Mouse (Mus musculus) hindbrain, postnatal 0 days (tissue): ENCODE results near the gene Pitpnm1. TPM values are rescaled to one million over a fixed set of nuclear protein-coding genes. Genes with fewer than 3 reads are reported as not detected.

Source experiments
- ATAC-seq: fragments of 200-750 bp; cut with Nextera tagmentation; 2 replicates; pipeline ENCODE4 v1.8.0; 2017; ENCODE audit warnings: mild to moderate bottlenecking, moderate TSS enrichment, moderate library complexity
- DNase-seq: peaks from one replicate; pipeline ENCODE4 v3.0.0-alpha.2; 2015; ENCODE audit warnings: low spot score
- H3K27ac ChIP-seq: fragments of 300-500 bp; sonication (generic); 2 replicates; pipeline ENCODE4 v1.5.1; 2014; ENCODE audit warnings: mild to moderate bottlenecking
- H3K27me3 ChIP-seq: fragments of 300-500 bp; sonication (generic); 2 replicates; pipeline ENCODE4 v1.6.1; 2014; ENCODE audit warnings: low read length, mixed read lengths; ENCODE audit not compliant: insufficient read depth
- H3K36me3 ChIP-seq: fragments of 300-500 bp; sonication (generic); 2 replicates; pipeline ENCODE4 v1.6.1; 2014; ENCODE audit warnings: low read length, mixed read lengths; ENCODE audit not compliant: insufficient read depth
- H3K4me1 ChIP-seq: fragments of 300-500 bp; sonication (generic); 2 replicates; pipeline ENCODE4 v1.6.1; 2014; ENCODE audit warnings: antibody characterized with exemption, low read length, mixed read lengths; ENCODE audit not compliant: insufficient read depth
- H3K4me2 ChIP-seq: fragments of 300-500 bp; sonication (generic); 2 replicates; pipeline ENCODE4 v1.6.1; 2014; ENCODE audit warnings: low read depth, mild to moderate bottlenecking, low read length, moderate library complexity, mixed read lengths
- H3K4me3 ChIP-seq: fragments of 300-500 bp; sonication (generic); 2 replicates; pipeline ENCODE4 v1.5.1; 2014; ENCODE audit warnings: low read length
- H3K9ac ChIP-seq: fragments of 300-500 bp; sonication (generic); replicated peaks from 2 replicates; pipeline ENCODE4 v1.6.1; 2014; ENCODE audit warnings: mild to moderate bottlenecking, low read length, moderate library complexity, mixed read lengths
- H3K9me3 ChIP-seq: fragments of 300-500 bp; sonication (generic); 2 replicates; pipeline ENCODE4 v1.6.1; 2016; ENCODE audit warnings: low read length, mixed read lengths
- CTCF ChIP-seq: IDR thresholded peaks from 2 replicates; pipeline ENCODE4 v1.5.1; 2016; ENCODE audit warnings: antibody characterized with exemption, control low read depth, low read depth
- WGBS: fragments of 180-500 bp; shearing (Covaris S2); extraction: QIAGEN DNeasy Blood & Tissue Kit; methylation state at CpG from one replicate; pipeline ENCODE4 v1.1.7; 2014; 5-methylcytosine and 5-hydroxymethylcytosine counted together
- polyA plus RNA-seq: library from polyadenylated mRNA; unstranded; fragments of >200 nt; fragmentation: Nextera tagmentation; extraction: Ambion mirVana; gene quantifications from 2 replicates; pipeline ENCODE4 v1.2.1, GENCODE M21; 2015
- total RNA-seq: library from RNA; depleted of rRNA; stranded (reverse); fragments of >200 nt; gene quantifications from 2 replicates; pipeline ENCODE4 v1.2.3, GENCODE M21; 2014

Pitpnm1 gene
- total and polyA plus RNA-seq, 2 experiments from 2014 or later: 91.9 to 142 TPM

DNA sequence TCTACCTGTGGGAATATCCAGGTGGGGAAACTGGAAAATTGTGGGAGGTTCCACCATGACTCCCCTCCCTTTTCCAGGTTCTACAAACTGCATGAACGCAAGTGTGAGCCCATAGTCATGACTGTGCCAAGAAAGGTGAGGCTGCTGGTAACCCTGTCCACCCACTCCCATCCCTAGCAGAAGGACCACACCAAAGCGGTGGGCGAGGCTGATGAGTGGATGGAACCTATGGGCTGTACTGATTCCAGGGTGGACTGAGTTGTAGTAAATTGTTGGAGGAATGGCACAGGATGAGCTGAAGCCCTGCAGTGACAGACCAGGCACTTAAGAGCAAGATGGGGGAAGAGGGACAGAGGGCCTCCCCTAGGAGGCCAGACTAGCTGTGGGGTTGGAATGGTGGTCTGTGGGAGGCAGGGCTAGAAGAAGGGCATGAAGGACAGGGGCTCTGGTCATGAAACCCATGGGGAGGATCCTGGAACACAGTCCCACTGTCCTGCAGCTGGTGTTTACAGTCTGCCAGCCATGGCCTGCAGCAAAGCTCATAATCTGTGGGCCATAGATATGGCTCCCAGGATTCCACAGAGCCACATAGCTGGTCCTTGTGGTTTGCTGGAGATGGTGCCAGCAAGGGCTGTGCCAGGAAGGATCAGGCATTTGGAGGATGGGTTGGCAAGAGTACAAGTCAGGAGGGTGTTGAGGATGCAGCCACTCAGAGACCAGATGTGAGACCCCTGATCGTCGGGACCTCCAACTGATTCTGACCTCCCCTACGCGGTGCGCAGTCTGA, 52.8 kb downstream of the Pitpnm1 start:
- H3K9me3 ChIP-seq: no peaks in the 10 kb centered on the region
- H3K4me3 ChIP-seq: no peak overlapping the region
- no peaks in the 10 kb centered on the region for H3K27me3 ChIP-seq
- no peak overlapping the region for H3K4me2 ChIP-seq
- DNase-seq (peak; percentile 32), ATAC-seq (no peak)
- no peak overlapping the region for H3K9ac ChIP-seq
- H3K36me3 ChIP-seq: peaks cover 14% of the 10 kb centered on the region; the same call in 1 of the 2 replicates
- H3K27ac ChIP-seq: peak overlapping the region; percentile 58; the same call in 1 of the 2 replicates
- 72% methylated on average over 8 of the region's 8 CpGs for WGBS
- H3K4me1 ChIP-seq: peaks cover 11% of the 10 kb centered on the region
- no peak for TF ChIP-seq CTCF

DNA sequence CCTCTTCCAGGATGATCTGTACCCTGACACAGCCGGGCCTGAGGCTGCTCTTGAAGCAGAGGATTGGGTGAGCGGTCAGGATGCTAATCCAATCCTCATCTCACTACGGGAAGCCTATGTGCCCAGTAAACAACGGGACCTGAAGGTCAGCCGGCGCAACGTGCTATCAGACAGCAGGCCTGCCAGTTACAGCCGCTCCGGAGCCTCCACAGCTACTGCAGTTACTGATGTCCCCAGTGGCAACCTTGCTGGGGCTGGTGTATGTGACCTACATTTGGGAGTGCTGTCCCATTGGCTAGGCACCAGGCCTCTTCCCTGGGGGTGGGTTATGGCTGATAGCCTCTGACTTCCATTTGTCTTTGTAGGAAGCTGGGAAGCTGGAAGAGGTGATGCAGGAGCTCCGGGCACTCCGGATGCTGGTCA, 53.4 kb downstream of the Pitpnm1 start, which contains the start of gene Ptprcap:
TSS of gene Ptprcap (plus strand) at position 373 of the 423 bp plus-strand sequence.
- Histone ChIP-seq H3K4me1 (peaks cover 10% of the 10 kb centered on the region; the same call in 1 of the 2 replicates), H3K27me3 (no peaks in the 10 kb centered on the region), H3K9ac (no peak within 1 kb of the TSS), H3K36me3 (peaks cover 19% of the 10 kb centered on the region; the same call in 1 of the 2 replicates), H3K27ac (peak within 1 kb of the TSS; percentile 58; the same call in 1 of the 2 replicates), H3K4me3 (no peak within 1 kb of the TSS), H3K9me3 (no peaks in the 10 kb centered on the region), H3K4me2 (no peak within 1 kb of the TSS)
- DNase-seq (peak; percentile 20), ATAC-seq (no peak)
- WGBS: 68% methylated on average over 11 of the region's 11 CpGs
- TF ChIP-seq CTCF: no peak

DNA sequence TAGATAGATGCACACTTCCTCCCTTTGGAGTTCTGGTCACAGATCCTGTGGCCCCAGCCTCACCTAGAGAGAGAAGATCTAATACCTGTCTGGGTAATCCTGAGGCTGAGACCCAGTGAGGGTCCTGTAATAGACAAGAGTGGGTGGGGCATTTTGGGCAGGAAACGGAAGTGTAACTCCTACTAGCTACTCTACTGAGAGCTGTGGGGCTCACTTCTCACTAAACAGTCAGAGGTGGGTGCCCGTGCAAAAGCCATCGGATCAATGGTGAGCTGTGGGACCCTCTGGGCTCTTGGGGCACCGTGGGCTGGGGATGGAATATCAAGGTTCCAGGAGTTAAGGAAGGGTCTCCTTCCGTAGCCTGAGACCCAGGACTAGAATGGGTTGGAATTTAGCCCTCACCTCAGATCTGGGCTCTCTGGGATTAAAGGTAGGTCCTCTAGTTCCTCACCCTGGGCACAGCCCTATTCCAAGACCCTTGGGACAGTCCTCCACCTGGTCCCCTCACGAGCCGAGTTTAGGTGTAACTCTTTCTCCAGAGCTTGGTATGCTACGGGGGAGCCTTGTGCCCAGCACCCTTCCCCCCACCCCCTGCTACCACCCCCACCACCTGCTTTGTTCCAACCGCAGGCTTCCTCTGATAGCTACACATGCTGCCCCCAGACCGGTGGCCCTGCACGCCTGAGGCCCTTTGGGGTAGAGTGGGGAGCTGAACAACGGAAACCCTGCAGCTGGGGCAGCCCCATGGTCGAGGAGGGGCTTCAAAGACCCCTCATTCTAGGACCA, 54.8 kb downstream of the Pitpnm1 start:
- Histone ChIP-seq H3K9ac (no peak overlapping the region), H3K27ac (no peak overlapping the region), H3K4me3 (no peak overlapping the region), H3K9me3 (no peaks in the 10 kb centered on the region), H3K4me2 (no peak overlapping the region), H3K4me1 (0 out of 2 replicates have a peak, but pooled peaks cover 2% of the 10 kb centered on the region), H3K36me3 (peaks cover 33% of the 10 kb centered on the region), H3K27me3 (no peaks in the 10 kb centered on the region)
- no peak for TF ChIP-seq CTCF
- ATAC-seq (no peak), DNase-seq (no peak)
- WGBS: 80% methylated on average over 13 of the region's 13 CpGs

DNA sequence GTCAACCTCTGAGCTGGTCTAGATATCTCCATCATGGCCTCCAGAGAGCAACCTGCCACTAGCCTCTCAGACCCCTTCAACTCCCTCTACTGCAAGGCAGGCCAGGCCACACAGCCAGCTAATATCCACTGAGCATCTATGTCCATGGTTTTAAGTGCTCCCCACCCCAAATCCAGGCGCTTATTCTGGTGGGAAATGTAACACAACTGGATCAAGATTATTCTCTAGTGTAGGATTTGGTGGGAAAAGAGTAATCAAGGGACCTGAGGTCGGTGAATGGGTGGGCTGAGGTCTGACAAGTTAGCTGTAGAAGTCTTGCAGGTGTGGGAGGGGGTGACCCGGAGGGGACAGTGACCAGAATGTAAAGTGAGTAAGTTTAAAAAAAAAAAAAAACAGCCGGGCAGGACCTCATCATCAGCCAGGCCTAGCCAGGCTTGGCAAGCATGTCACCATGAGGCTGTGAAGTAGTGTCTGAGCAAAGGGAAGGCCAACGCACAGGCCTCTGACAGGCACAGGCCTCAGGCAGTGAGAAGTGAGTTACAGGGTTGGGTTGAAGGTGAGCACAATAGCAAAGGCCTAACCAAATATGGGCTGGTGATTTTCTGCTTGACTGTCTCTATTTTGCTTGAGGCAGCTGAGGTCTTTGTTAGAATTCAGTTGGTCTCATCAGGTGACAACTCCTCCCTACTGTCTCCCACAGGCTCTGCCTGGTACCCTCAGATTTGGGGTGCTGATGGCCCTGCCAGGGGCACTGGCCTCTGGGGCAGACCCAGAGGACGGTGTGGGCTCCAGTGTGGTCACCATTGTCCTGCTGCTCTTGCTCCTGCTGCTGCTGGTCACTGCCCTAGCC, 55.6 kb downstream of the Pitpnm1 start:
- Histone ChIP-seq H3K4me2 (no peak overlapping the region), H3K4me3 (no peak overlapping the region), H3K9me3 (no peaks in the 10 kb centered on the region), H3K27me3 (no peaks in the 10 kb centered on the region), H3K9ac (no peak overlapping the region), H3K27ac (no peak overlapping the region), H3K4me1 (no peaks in the 10 kb centered on the region), H3K36me3 (peaks cover 34% of the 10 kb centered on the region)
- WGBS: 65% methylated on average over 6 of the region's 6 CpGs
- ATAC-seq (no peak), DNase-seq (no peak)
- no peak for TF ChIP-seq CTCF

DNA sequence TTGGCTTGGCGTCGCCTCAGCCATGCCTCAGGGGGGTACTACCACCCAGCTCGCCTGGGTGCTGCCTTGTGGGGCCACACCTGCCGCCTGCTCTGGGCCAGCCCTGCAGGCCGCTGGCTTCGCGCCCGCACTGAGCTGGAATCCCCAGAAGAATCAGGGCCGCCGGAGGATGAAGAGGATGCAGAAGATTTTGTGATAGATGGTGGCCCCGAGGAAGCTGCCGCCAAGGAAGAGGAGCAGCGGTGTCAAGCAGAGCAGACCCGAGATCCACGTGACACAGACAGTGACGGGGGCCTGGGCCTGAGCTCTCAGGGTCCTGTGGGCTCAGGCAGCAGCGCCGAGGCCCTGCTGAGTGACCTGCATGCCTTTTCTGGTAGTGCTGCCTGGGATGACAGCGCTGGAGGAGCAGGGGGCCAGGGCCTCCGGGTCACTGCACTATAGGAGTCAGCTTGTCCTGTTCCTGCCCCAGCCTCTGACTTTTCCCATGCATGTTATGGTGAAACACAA, 56.3 kb downstream of the Pitpnm1 start:
- Histone ChIP-seq H3K4me1 (no peaks in the 10 kb centered on the region), H3K4me3 (no peak overlapping the region), H3K9me3 (no peaks in the 10 kb centered on the region), H3K36me3 (peaks cover 35% of the 10 kb centered on the region), H3K4me2 (no peak overlapping the region), H3K9ac (no peak overlapping the region), H3K27me3 (no peaks in the 10 kb centered on the region), H3K27ac (no peak overlapping the region)
- ATAC-seq (no peak), DNase-seq (no peak)
- no peak for TF ChIP-seq CTCF
- 55% methylated on average over 20 of the region's 20 CpGs for WGBS

DNA sequence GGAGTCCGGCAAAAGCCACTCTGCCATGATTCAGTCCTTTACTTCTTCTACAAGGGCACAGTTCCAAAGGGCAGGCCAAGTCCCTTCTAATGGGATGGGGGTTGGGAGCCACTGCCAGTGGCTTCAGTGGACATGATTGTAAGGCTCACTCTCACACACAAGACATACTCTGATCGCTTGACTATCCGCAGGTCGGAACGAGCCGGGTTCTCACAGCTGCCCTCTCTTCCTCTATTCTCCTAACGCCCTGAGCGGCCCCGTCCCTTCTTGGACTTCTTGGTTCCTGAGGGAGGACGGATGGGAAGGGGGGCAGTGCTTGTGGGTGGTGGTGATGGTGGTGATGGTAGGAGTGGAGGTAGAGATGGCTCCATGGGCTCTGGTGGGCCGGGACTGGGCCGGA, 57.0 kb downstream of the Pitpnm1 start:
- Histone ChIP-seq H3K4me2 (no peak overlapping the region), H3K4me1 (no peaks in the 10 kb centered on the region), H3K27me3 (no peaks in the 10 kb centered on the region), H3K27ac (no peak overlapping the region), H3K36me3 (peaks cover 34% of the 10 kb centered on the region), H3K9me3 (no peaks in the 10 kb centered on the region), H3K4me3 (no peak overlapping the region), H3K9ac (no peak overlapping the region)
- ATAC-seq (no peak), DNase-seq (no peak)
- TF ChIP-seq CTCF: no peak
- WGBS: 88% methylated on average over 12 of the region's 12 CpGs
